Mouse (Mus musculus) lung, adult 2 months (tissue): ENCODE results near the gene Cyp2f2.

Experiments
- CTCF ChIP-seq: fragments of 200-500 bp; IDR thresholded peaks from 2 replicates; pipeline ENCODE4 v1.5.1; 2011; ENCODE audit warnings: mild to moderate bottlenecking, low read length, control low read depth; ENCODE audit not compliant: insufficient read depth
- POLR2A ChIP-seq: fragments of 200-500 bp; IDR thresholded peaks from 2 replicates; pipeline ENCODE4 v1.6.1; 2011; ENCODE audit warnings: low read depth, mild to moderate bottlenecking, control low read depth, low read length, borderline replicate concordance; ENCODE audit errors: extremely low read depth

GRCm38 (mm10) chr7:27092882-27093281 is 26.8 kb upstream of the Cyp2f2 start:
- TF ChIP-seq CTCF (no peak), POLR2A (no peak)
